Mouse (Mus musculus): Measurements from ENCODE around the gene Aldh3b2. TPM values are rescaled to one million over a fixed set of nuclear protein-coding genes. Genes with fewer than 3 reads are reported as not detected.

Aldh3b2 gene
- 0.50 TPM in 1 of 2 replicates, not detected in the other for total RNA-seq (2014; fragmentation: Nextera tagmentation)
- 0.99 TPM in 1 of 2 replicates, not detected in the other for total RNA-seq (2017)

DNA sequence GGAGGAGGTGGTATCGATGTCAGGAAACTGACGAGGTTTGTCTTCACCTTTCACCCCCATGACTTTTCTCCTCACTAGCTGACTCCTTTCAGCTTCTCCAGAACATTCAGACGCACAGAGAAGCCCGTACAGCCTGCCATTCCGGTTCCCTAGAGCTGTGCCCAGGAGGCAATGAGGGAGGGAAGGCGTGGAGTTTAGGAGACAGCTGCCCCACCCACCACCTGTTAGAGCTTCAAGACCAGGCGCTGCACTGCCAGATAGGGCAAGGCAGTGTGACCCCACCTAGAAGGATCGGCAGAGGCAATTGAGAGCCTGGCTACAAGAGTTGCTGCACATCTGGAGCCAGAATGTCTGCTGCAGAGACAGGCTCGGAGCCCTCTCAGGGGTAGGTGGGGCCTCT, at the start of gene Aldh3b2:
TSS of gene Aldh3b2 (plus strand) at position 100 of the 400 bp plus-strand sequence.
- peak; percentile 60 for ATAC-seq (replicated peaks; ENCODE audit: low FRiP score, low TSS enrichment, poor library complexity, severe bottlenecking)

DNA sequence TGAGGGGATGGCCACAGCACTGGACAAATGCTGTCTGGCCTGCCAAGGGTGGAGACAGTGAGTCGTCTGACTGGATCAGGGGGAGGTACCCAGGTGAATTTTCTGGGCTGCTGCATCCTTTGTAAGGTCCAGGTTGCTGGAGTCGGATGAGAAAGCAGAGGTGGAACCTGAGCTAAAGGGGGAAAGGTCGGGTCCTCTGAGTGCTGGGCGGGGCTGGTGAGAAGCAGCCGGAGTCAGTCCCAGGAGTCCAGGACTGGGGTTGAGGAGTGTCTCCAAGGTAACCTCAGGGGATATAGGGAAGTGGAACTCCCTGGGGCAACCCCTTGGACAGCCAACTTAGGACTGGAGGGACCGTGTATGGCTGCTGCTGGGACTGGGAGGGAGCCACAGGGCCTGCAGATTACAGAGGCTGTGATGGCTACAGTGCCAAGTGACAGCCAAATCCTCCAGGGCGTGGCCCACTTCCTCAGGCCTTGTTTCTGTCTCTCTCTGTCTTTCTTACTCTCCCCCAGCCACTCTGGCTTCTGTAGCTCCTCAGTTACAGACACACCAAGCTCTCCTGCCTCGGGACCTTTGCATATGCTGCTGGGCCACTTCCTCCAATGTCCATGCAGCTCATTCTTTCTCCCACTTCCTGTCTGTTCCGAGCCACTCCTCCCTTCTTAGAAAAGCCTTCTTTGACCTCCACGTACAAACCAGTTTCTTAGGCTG, 49.3 kb upstream of the Aldh3b2 start:
- 0 out of 2 replicates have a peak, but pooled peaks have one; percentile 42 for ATAC-seq (replicated peaks; ENCODE audit: low FRiP score, low TSS enrichment, poor library complexity, severe bottlenecking)

DNA sequence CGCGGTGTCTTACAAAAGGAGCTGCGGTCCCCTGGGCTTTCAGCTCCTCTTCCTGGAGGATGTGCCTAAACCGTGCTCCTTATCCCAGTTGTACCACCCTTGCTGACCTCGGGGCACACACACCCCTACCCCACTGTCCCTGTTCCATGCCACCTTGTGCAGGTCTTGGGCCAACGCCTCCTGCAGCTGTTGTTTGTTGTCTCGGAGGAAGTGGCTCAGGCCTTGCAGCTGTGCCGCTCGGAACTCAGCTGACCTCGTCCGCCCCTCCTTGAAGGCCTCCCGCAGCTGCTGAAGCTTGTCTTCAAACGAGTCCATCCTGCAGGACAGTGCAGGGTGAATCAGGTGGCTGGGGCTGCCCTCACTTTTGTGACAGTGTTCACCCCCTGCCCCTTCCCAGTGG, 48.5 kb upstream of the Aldh3b2 start:
- ATAC-seq (replicated peaks; ENCODE audit: low FRiP score, low TSS enrichment, poor library complexity, severe bottlenecking), result no peak

DNA sequence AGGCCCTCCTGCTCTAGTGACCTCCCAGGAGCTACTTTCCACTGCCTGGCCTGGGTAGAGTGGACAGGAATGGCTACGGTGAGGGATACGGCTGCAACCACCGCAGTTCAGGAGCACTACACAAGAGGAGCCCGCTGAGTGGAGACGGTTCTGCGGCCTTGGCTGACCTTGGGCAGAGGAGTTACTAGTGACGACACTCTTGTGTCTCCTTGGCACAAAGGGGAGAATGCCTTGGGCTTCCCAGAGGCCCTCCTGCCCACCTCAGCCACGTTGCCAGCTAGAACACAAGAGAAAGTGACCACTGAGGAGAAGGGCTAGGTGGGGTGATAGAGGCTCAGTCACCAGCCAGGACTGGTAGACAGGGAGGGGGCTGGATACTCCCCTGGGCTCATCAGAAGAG, 47.9 kb upstream of the Aldh3b2 start:
- no peak for ATAC-seq (replicated peaks; ENCODE audit: low FRiP score, low TSS enrichment, poor library complexity, severe bottlenecking)

DNA sequence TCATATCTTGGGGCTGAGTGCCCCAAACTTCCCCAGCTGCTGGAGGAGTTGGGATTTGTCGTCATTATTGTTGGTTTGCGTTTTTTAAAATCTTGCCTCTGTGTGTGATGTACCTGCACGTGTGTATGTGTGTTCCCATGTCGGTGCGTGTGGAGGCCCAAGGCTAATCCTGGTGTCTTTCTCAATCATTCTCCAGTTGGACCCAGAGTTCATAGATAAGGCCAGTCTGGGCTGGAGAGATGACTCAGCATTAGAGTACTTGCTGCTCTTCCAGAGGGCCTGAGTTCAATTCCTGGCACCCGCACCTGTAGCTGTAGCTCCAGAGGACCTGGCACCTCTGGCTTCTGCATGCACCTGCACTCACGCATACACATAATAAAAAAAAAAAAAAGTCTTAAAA, 47.3 kb upstream of the Aldh3b2 start:
- no peak for ATAC-seq (replicated peaks; ENCODE audit: low FRiP score, low TSS enrichment, poor library complexity, severe bottlenecking)

DNA sequence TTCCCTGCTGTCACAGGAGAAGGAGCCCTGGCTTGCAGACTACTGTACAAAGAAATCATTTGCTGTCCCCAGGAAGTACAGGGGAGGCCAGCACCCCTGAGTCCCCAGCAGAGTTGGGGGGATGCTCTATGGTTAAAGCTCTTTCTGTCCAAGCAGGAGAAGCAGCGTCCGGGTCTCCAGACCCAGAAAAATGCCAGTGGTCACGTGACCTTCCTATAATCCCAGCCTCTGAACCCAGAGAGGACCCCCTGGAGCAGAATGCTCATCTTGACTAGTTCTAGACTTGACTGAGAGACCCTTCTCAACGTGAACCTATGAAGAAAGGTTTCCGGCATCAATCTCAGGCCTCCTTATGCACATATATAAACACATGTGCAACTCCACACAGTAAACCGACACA, 46.3 kb upstream of the Aldh3b2 start:
- no peak for ATAC-seq (replicated peaks; ENCODE audit: low FRiP score, low TSS enrichment, poor library complexity, severe bottlenecking)

DNA sequence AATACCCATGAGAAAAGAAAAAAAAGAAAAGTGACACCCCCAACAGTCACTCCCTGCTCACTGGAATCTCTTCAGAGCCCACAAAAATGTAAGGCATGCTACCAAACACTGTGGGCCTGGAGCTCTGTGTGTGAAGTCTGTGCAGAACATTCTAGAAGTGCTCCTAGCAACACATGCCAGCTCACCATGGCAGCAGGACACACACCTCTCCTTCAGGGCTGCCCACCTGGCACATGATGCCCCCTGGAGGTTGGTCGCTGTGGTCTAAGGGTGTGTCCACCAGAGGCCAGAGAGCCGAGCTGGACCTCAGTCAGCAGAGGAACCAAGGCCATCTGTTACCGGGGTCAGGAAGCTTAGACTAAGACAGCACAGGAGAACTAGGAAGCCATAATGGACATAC, 45.8 kb upstream of the Aldh3b2 start:
- no peak for ATAC-seq (replicated peaks; ENCODE audit: low FRiP score, low TSS enrichment, poor library complexity, severe bottlenecking)

DNA sequence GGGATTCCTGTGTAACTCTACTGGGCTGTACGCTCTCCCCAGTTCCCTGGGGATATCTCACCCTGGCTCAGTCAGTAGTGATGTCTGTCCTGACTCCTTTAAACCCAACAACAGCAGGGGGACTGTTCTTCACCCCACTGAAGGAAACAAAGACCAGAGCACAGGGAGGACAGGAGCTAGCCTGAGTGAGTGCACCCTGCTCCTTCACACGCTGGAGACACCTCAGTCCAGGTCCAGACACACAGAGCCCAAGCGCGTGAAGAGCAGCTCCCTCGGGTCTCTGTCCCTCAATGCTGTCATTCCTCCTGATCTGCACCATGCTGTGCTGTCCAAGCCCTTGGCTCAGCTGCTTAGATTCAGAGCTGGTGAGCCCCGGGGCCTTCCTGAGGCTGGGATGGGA, 45.4 kb upstream of the Aldh3b2 start:
- no peak for ATAC-seq (replicated peaks; ENCODE audit: low FRiP score, low TSS enrichment, poor library complexity, severe bottlenecking)

DNA sequence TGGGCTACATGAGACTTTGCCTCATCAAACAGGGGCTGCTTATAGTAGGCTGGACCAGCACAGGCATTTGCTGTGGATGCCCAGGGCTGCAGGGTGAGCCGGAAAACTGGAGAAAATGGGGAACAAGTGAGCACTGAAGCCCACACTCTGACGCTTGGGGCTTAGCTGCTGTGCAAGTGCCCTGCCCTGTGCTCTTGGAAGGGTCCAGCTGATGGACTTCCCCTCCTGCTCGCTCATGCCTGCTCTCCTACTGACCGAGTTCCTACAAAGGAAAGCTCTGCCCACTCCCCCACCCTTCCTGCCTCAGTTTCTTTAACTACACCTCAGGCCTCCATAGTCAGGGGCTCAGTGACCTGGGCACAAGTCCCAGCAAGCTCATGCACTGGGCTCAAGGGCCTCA, 44.1 kb upstream of the Aldh3b2 start:
- ATAC-seq (replicated peaks; ENCODE audit: low FRiP score, low TSS enrichment, poor library complexity, severe bottlenecking), result no peak

DNA sequence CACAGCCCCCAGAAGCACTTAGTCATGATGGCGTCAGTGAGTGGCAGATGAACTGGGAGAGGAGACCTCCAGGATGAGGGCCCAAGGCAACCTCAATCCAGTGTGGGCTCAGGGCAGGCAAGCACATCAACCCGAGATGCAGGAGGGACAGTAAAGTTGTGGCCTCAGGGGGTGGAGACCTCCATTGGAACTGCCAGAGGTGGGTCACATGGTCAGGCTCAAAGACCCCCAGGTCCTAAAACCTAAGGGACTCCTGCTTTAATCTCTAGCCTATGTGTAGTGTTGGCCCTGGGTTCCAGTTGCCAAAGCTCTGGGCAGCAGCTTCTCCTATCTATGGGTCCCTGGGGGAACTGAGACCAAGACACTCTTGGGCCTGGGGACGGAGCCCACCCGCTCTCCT, 43.3 kb upstream of the Aldh3b2 start:
- no peak for ATAC-seq (replicated peaks; ENCODE audit: low FRiP score, low TSS enrichment, poor library complexity, severe bottlenecking)

DNA sequence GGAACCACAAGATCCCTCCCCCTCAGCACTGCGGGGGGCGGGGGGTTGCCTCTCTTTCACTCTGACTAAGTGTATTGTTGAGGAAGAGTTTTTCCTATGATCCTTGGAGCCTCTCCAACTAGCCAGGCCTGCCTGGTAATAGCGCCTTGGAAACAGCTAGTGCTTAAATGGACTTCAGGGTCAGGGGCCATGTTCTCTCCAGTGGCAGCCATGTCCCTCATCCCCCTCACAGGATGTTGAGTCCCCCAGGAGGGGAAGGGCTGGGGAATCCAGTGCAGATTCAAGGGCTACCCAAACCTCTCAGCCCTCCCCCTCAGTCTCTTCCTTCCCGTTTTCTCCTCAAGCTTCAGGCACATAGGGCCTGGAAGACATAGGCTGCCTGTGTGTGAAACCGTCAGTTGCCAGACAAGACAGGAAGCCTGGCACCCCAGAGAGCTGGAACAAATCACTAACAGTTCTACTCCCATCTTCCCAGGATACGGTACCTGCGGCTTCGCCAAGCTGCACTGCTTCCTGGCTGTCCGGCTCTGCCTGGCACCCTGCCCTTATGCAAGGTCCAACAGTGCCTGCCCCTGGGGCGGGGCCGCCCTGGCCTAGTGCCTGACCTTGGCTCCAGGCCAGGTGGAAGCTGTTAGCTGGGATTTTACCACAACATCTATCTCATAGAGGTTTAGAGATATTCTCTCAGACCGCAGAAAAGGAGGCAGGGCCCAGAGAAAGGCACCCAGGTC, 42.8 kb upstream of the Aldh3b2 start, which contains the start of gene Aldh3b1:
TSS of gene Aldh3b1 (minus strand) at position 598 of the 731 bp plus-strand sequence.
- ATAC-seq (replicated peaks; ENCODE audit: low FRiP score, low TSS enrichment, poor library complexity, severe bottlenecking), result peak; percentile 37; the same call in 1 of the 2 replicates

DNA sequence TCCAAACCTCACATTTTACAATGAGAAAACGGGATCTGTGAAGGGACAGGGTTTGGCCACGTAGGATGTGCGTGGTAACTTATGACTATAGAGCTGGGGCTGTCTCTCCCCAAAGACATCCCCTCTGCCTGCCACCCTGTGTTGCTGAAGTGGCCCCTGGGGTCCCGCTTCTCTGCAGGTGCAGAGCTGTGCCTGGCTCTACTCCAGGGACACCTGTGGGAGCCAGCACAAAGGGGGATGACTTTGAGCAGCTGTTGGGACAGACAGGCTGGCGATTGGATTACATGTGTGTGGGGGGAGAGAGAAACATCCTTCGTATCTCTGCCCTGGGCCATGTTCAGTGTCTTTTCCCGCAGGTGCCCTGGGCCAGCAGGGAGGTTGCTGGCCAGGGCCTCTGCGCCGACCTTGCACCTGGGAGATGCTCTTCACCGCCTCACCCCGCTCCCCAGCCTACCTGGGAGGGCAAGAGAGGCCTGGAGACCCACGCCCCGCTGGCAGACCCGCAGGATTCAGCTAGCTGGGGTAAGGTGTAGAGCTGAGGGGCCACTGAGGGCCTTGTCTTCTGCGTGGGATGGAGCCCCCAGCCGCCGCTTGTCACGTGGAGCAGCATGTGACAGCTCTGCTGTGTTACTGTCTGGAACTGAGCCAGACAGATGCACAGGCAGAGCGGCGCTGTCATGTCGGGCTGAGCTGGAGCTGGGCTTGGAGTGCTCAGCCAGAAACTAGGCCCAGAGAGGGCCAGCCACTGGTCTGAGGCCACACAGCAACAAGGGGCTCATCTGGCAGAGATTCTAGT, 41.7 kb upstream of the Aldh3b2 start:
- no peak for ATAC-seq (replicated peaks; ENCODE audit: low FRiP score, low TSS enrichment, poor library complexity, severe bottlenecking)

DNA sequence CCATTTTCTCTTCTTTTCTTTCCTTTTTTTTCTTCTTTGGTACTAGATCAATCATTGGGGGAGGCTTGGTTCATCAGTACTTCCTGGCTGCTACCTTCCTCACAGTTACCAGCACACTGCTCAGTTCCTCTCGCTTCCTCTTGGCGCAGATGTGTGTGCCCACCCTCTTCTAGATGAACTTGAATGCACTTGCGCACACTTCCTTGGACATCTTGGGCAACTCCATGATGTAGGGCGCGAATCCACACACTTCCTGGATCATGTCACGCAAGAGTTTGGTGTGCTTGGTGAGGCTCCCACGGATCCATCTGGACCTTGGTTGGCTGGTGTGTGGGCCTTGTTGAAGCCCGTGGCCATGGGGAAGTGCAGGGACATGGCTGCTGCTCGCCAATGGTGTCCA, 40.4 kb upstream of the Aldh3b2 start:
- ATAC-seq (replicated peaks; ENCODE audit: low FRiP score, low TSS enrichment, poor library complexity, severe bottlenecking), result no peak

DNA sequence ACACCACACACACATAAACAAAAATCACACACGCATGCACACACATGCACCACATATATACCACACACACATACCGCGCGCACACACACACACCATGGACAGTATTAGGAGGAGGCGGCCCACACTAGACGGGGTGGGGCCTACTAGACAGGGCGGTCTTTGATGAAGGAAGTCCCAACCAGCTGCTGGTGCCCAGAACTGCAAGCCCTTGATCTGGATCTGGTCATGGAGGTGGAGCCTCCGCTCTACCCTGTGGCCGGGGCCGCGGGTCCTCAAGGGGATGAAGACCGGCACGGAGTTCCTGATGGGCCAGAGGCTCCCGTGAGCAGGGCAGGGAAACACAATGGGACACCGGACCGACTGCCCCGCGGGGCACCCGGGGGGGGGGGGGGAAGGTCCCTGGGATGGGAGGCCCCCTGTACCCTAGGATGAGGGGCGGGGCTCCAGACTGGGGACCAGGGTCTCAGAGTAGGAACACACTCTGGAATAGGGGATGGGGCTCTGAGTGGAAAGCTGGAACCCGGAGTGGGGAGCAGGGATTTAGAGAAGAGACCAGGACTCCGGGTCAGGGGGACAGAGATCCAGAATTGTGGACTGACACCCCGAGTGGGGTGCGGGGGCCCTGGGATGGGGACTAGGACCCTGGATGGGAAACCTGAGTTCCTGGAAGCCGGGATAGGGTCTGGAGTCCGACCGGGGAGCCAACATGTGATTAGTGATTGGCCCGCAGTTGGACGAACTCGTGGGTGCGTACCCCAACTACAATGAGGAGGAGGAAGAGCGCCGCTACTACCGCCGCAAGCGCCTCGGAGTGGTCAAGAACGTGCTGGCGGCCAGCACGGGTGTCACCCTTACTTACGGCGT, 36.9 kb upstream of the Aldh3b2 start, which contains the start of gene Unc93b1:
TSS of gene Unc93b1 (plus strand) at position 155 of the 864 bp plus-strand sequence.
- peak; percentile 91 for ATAC-seq (replicated peaks; ENCODE audit: low FRiP score, low TSS enrichment, poor library complexity, severe bottlenecking)

DNA sequence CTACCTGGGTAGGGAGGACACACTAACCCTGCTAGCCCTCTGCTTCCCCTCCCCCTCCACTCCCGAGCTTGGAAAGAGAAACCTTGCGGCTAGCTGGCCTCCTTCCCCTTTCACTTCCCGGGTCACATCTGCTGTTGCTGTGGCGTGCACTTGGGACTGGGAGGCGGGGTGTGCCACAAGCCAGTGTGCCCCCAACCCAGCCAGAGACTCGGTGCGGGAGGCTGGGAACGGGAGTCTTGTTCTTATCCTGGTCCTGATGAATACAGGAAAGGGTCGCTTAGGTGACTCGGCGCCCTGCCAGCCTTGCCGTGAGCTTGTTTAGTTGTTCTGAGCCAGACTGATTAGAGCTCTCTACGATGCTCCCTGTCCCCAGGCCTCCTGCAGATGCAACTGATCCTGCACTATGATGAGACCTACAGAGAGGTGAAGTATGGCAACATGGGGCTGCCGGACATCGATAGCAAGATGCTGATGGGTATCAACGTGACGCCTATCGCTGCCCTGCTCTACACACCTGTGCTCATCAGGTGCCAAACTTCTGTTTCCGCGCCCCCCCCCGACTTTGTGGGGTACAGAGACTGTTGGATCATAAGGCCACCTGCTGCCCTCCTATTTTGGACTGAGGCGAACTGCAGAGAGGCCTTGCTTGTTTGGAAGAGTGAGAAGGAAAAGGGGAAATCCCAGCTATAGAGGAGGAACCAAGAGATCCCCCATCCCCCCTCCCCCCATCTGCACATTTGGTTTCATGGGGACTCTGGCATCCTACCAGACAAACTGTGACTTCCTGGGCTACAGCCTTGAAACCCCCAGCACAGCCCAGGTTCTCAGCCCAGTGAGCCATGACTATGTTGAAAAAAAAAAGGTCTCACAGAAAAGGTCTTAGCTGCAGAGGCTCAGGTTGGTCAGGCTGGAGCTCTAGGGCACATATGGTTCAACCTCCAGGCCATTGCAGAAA, 36.0 kb upstream of the Aldh3b2 start:
- peak; percentile 53 for ATAC-seq (replicated peaks; ENCODE audit: low FRiP score, low TSS enrichment, poor library complexity, severe bottlenecking)

DNA sequence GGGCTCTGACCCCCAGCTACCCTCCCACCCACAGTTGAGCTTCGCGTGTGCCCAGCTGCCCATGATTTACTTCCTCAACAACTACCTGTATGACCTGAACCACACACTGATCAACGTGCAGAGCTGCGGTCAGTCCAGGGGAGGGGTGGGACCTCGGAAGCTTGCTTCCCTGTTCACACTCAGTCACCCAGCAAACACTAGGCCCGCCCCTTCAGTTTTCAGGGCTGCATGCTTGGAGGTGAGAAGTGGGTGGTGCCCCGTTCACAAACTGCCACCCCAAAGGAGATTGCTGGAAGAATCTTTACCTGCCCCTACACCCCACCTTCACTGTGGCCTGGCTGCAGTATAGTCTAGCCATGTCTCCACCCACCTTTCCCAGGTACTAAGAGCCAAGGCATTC, 29.8 kb upstream of the Aldh3b2 start:
- no peak for ATAC-seq (replicated peaks; ENCODE audit: low FRiP score, low TSS enrichment, poor library complexity, severe bottlenecking)

DNA sequence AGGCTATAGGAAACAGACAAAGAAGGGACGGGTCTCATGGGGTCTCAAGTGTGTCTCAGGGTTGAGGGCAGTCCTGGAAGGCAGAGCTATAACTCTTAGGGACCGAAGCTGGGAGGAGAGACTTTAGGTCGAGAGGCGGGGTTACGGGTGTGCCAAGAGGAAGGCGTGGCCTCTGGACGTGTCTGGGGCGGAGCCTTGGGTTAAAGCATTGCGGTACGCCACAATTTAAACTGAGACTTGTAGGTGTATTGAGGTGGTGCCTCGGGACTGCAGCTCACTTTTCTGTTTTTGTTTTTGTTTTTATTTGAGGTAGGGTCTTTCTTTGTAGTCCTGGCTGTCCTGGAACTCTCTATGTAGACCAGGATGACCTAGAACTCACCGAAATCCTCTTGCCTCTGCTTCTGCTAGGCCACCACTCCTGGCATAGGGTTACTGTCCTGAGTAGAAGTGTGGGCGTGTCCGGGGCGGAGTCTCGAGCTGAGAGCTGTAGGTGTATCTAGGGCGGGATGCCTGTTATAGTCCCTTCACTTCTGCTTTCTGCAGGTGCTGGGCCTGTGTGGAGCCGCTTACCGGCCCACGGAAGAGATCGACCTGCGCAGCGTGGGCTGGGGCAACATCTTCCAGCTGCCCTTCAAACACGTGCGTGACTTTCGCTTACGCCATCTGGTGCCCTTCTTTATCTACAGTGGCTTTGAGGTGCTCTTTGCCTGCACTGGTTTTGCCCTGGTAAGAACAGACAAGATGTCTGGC, 29.0 kb upstream of the Aldh3b2 start:
- peak; percentile 84 for ATAC-seq (replicated peaks; ENCODE audit: low FRiP score, low TSS enrichment, poor library complexity, severe bottlenecking)
